Mouse (Mus musculus): Measurements from ENCODE around the gene Rap2c. TPM values are rescaled to one million over a fixed set of nuclear protein-coding genes. Genes with fewer than 3 reads are reported as not detected.

Gene Rap2c
- total RNA-seq, 1 experiment from 2014 or later, result 21.5 TPM

GRCm38 (mm10) chrX:50989940-50990339 is 27.9 kb downstream of the Rap2c start:
- no peak; a peak in 1 of 4 replicates for ATAC-seq (replicated peaks in 1 of 2; ENCODE audit: insufficient read depth in 1 of 2, low FRiP score in 2 of 2, low TSS enrichment in 1 of 2, low read depth in 1 of 2, poor library complexity in 2 of 2, severe bottlenecking in 2 of 2)

DNA sequence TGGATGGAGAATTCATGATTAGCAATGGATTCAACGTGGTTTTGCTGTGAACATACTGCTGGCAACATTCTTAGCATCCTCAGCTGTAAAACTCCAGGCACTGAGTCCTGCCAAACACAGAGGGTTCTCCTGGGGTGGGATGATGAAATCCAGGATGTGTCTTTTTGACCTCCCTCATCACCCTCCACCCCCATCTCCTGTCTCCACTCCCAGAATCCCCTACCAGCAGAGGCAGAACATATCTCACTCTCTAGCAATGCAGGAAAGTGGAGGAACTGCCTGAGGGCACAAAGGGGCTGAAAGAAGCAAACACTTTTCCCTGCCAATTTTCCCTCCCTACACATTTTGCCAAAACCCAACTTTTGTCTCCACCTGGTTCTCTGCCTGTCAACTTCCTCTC is 29.2 kb downstream of the Rap2c start:
- ATAC-seq (replicated peaks in 1 of 2; ENCODE audit: insufficient read depth in 1 of 2, low FRiP score in 2 of 2, low TSS enrichment in 1 of 2, low read depth in 1 of 2, poor library complexity in 2 of 2, severe bottlenecking in 2 of 2), result no peak

- ATAC-seq (replicated peaks in 1 of 2; ENCODE audit: insufficient read depth in 1 of 2, low FRiP score in 2 of 2, low TSS enrichment in 1 of 2, low read depth in 1 of 2, poor library complexity in 2 of 2, severe bottlenecking in 2 of 2), result no peak
These were observed 39.4 kb downstream of the Rap2c start for GRCm38 (mm10) chrX:50978428-50978827.

DNA sequence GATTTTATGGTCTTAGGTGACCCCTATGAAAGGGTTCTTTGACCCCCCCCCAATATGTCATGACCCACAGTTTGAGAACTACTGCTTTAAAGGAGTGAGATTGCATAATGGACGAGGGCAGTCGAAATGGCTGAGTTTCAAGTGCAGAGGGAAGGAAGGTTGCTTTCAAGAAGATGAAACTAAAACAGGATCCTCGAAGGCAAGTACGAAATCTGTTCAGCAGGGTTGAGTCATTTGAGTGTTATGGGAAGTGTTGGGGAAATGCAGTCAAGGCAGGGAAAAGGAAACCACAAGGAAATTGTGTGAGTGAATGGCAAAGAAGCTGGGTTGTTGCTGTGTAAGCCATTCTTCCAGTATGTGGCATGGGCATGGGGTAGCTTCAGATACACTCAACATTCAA is 45.7 kb downstream of the Rap2c start:
- no peak; a peak in 1 of 4 replicates for ATAC-seq (replicated peaks in 1 of 2; ENCODE audit: insufficient read depth in 1 of 2, low FRiP score in 2 of 2, low TSS enrichment in 1 of 2, low read depth in 1 of 2, poor library complexity in 2 of 2, severe bottlenecking in 2 of 2)

- ATAC-seq (replicated peaks in 1 of 2; ENCODE audit: insufficient read depth in 1 of 2, low FRiP score in 2 of 2, low TSS enrichment in 1 of 2, low read depth in 1 of 2, poor library complexity in 2 of 2, severe bottlenecking in 2 of 2), result no peak
These were observed 47.9 kb downstream of the Rap2c start for GRCm38 (mm10) chrX:50969907-50970306.

DNA sequence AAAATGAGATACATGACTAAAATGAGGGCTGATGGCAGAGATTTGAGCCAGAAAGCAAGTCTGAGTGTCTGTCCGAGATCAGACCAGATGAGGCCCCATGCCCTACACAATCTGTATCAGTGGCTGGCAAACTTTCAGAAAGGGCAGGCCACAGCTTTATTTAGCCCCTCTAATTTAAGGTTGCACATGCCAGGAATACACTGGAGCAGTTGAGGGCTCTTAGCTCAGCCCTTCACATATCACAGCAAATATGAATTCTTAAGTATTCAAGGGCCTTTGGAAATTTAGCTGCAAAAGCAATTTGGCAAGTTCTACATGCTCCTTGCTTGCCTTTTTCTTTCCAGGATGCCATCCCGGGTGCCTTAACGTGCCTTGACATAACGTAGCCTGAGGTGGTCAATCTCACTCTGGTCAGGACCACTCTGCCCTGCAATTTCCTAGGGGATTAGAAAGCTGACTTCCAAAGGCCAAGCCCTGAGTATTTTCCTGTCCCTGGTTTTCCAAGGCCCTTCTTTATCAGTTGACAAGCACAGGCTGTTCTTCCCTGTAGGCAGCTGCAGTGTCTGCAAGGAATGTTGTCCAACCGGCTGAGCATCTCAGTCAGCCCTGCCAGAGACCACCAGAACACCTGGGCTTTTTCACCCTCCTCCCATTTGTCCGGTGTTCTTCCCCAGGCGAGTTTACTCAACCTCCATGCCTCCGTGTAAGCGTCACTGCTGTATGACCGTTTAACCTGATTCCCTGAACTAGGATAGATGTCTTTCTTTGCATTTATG is 49.5 kb downstream of the Rap2c start:
- no peak for ATAC-seq (replicated peaks in 1 of 2; ENCODE audit: insufficient read depth in 1 of 2, low FRiP score in 2 of 2, low TSS enrichment in 1 of 2, low read depth in 1 of 2, poor library complexity in 2 of 2, severe bottlenecking in 2 of 2)

DNA sequence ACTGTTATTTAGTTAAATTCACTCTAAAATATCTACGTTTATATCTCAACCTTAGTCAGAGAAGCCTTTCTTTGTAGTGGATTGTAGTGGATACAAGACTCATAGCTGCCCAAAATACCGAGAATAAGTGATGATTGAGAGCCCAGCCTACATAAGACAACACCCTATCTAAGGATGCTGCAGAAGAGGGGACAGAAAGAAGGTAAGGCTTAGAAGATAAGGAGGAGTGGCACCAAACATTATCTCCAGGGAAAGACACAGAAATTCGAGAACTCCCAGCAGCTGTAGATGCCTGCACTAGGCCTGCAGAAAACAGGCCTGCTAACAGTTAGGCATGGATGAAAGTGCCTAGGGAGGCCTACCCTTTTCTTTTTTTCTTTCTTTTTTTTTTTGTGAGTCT is 52.7 kb downstream of the Rap2c start:
- no peak for ATAC-seq (replicated peaks in 1 of 2; ENCODE audit: insufficient read depth in 1 of 2, low FRiP score in 2 of 2, low TSS enrichment in 1 of 2, low read depth in 1 of 2, poor library complexity in 2 of 2, severe bottlenecking in 2 of 2)

GRCm38 (mm10) chrX:50962955-50963354 is 54.9 kb downstream of the Rap2c start:
- no peak for ATAC-seq (replicated peaks in 1 of 2; ENCODE audit: insufficient read depth in 1 of 2, low FRiP score in 2 of 2, low TSS enrichment in 1 of 2, low read depth in 1 of 2, poor library complexity in 2 of 2, severe bottlenecking in 2 of 2)

Other genes starting within 250 kb of the Rap2c start
- 184 and 206 TPM in 2 replicates for gene Stk26, start 177.0 kb downstream of the Rap2c start, total RNA-seq (2017)
- gene Frmd7, start 75.3 kb downstream of the Rap2c start, total RNA-seq (2017), result not detected in 2 replicates
- gene Mbnl3, start 188.5 kb upstream of the Rap2c start, total RNA-seq (2017), result 43.8 and 45.4 TPM in 2 replicates